Mouse (Mus musculus): Measurements from ENCODE around the gene Shc4. TPM values are rescaled to one million over a fixed set of nuclear protein-coding genes. Genes with fewer than 3 reads are reported as not detected.

Gene Shc4
- polyA plus RNA-seq, 1 experiment from 2014 or later = 1.5 TPM

DNA sequence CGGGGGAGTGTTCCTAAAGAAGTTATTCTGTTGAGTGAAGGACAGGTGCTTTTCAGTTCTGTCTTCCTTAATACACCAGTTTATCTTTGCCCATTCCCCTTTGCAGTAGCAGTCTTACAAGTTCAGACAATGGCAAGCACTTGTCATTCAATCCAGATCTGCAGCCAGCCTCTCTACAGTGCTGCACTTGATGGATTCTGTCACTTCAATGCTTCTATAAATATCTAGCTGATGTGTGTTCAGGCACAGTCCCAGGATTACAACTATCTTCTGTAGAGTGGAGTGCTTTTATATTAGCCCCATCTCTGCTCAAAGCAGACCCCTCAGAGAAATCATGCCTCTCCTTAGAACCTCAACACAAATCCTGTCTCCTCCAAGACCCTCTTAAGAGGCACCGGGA, 93.9 kb downstream of the Shc4 start:
- WGBS = 94% methylated on average over 2 of the region's 2 CpGs
- no peak overlapping the region for H3K9ac ChIP-seq
- no peaks in the 10 kb centered on the region for H3K36me3 ChIP-seq
- H3K27me3 ChIP-seq = no peaks in the 10 kb centered on the region
- no peak overlapping the region for H3K4me3 ChIP-seq
- H3K9me3 ChIP-seq = no peaks in the 10 kb centered on the region
- no peaks in the 10 kb centered on the region for H3K4me1 ChIP-seq
- no peak for ATAC-seq (ENCODE audit: insufficient number of reproducible peaks, insufficient read depth, low FRiP score, low TSS enrichment, low read depth)
- H3K27ac ChIP-seq = no peak overlapping the region
- H3K4me2 ChIP-seq = no peak overlapping the region

DNA sequence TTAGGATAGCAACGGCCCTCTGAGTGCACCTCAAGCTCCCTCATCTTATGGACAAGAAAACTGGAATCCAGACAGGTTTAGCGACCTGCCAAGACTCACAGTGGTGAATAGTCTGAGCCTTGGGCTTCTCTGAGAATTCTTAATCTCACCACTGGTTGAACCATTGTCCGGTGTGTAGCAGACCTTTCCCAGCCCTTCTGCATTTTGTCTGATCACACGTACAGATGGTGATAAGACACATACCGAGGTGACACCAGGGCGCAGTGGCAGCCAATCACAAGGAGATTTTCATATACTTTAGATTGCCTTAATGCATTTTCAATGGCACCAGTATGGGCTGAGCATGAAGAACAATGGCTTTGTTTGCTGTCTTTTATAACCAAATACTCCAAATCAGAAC, 95.5 kb downstream of the Shc4 start:
- H3K4me1 ChIP-seq = peaks cover 9% of the 10 kb centered on the region
- no peaks in the 10 kb centered on the region for H3K36me3 ChIP-seq
- H3K9ac ChIP-seq = no peak overlapping the region
- H3K9me3 ChIP-seq = no peaks in the 10 kb centered on the region
- no peak overlapping the region for H3K4me3 ChIP-seq
- ATAC-seq (ENCODE audit: insufficient number of reproducible peaks, insufficient read depth, low FRiP score, low TSS enrichment, low read depth) = no peak
- 81% methylated on average over 6 of the region's 6 CpGs for WGBS
- H3K27ac ChIP-seq = no peak overlapping the region
- H3K27me3 ChIP-seq = no peaks in the 10 kb centered on the region
- no peak overlapping the region for H3K4me2 ChIP-seq

DNA sequence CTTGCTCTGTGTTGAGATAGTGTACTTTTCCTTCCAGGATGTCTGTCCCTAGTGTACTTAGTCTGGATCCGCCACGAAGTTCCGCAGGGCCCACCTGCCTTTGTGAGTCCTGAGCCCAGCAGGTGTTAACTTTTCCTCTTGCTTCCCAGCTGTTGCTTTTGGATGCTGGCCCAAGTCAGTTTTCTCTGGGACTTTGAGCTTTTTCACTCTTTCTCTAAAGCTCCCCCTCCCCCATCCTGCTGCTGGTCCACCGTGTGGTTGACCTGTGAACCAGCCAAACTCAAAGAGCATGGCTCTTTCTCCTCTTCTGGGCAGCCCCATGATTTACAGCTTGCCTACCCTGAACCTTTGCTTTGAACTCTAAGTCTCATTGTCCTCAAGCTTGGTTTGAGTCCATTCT, 97.4 kb downstream of the Shc4 start:
- Histone ChIP-seq H3K4me3 (no peak overlapping the region), H3K27me3 (no peaks in the 10 kb centered on the region), H3K4me2 (no peak overlapping the region), H3K27ac (no peak overlapping the region), H3K9me3 (no peaks in the 10 kb centered on the region), H3K36me3 (no peaks in the 10 kb centered on the region), H3K4me1 (peaks cover 18% of the 10 kb centered on the region), H3K9ac (no peak overlapping the region)
- WGBS = 87% methylated on average over 4 of the region's 4 CpGs
- no peak for ATAC-seq (ENCODE audit: insufficient number of reproducible peaks, insufficient read depth, low FRiP score, low TSS enrichment, low read depth)

GRCm38 (mm10) chr2:125624837-125625351, 99.1 kb downstream of the Shc4 start, which contains the start of gene Cep152:
Gene Cep152 (minus strand): TSS chr2:125625113.
- Histone ChIP-seq H3K36me3 (peaks cover 7% of the 10 kb centered on the region; the same call in 1 of the 2 replicates), H3K4me1 (peaks cover 24% of the 10 kb centered on the region), H3K9me3 (no peaks in the 10 kb centered on the region), H3K27me3 (no peaks in the 10 kb centered on the region), H3K27ac (no peak within 1 kb of the TSS), H3K4me3 (peak within 1 kb of the TSS; percentile 82), H3K9ac (peak within 1 kb of the TSS; percentile 88), H3K4me2 (peak within 1 kb of the TSS; percentile 74)
- ATAC-seq (ENCODE audit: insufficient number of reproducible peaks, insufficient read depth, low FRiP score, low TSS enrichment, low read depth) = peak; percentile 95
- WGBS = under 1% methylated on average over 50 of the region's 50 CpGs

DNA sequence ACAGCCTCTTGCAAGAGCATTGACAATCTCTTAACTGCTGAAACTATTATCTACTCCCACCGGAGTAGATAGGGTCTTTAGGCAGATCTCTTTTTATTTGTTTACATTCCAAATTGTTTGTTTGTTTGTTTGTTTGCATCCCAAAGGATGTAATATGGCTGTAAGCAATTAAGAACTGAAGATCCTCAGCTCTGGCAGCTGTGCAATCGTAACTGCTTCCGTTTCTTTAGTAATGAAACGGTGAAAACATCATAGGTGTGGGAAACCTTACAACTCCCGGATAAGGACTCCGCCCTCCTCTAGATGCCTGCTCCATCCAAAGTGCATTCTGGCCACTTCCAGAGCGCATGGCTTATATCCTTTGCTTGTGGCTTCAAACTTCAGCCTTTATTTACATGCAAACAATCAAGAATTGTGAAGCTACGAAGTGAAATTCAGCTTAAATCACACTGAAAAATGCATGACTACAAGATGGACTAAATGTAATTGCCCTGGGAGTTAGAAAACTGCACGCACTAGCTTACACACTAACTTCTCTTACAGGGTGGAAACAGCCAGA, 99.7 kb downstream of the Shc4 start:
- no peak overlapping the region for H3K27ac ChIP-seq
- 9% methylated on average over 9 of the region's 9 CpGs for WGBS
- H3K27me3 ChIP-seq = no peaks in the 10 kb centered on the region
- ATAC-seq (ENCODE audit: insufficient number of reproducible peaks, insufficient read depth, low FRiP score, low TSS enrichment, low read depth) = no peak
- peaks cover 14% of the 10 kb centered on the region for H3K36me3 ChIP-seq
- H3K4me1 ChIP-seq = peaks cover 24% of the 10 kb centered on the region
- peak overlapping the region; percentile 88 for H3K9ac ChIP-seq
- H3K4me3 ChIP-seq = peak overlapping the region; percentile 82
- H3K4me2 ChIP-seq = peak overlapping the region; percentile 74
- H3K9me3 ChIP-seq = no peaks in the 10 kb centered on the region

- Histone ChIP-seq H3K27ac (no peak overlapping the region), H3K36me3 (peaks cover 21% of the 10 kb centered on the region), H3K4me1 (peaks cover 24% of the 10 kb centered on the region), H3K9me3 (no peaks in the 10 kb centered on the region), H3K27me3 (no peaks in the 10 kb centered on the region), H3K4me3 (no peak overlapping the region), H3K4me2 (peak overlapping the region; percentile 74), H3K9ac (no peak overlapping the region)
- 92% methylated on average over 15 of the region's 15 CpGs for WGBS
- ATAC-seq (ENCODE audit: insufficient number of reproducible peaks, insufficient read depth, low FRiP score, low TSS enrichment, low read depth) = no peak
These were observed 100.7 kb downstream of the Shc4 start for GRCm38 (mm10) chr2:125623211-125623610.

GRCm38 (mm10) chr2:125620213-125620907, 103.6 kb downstream of the Shc4 start:
- Histone ChIP-seq H3K36me3 (peaks cover 46% of the 10 kb centered on the region), H3K9me3 (no peaks in the 10 kb centered on the region), H3K27ac (peak overlapping the region; percentile 41; the same call in 1 of the 2 replicates), H3K4me2 (peak overlapping the region; percentile 16; the same call in 1 of the 2 replicates), H3K4me1 (peaks cover 24% of the 10 kb centered on the region), H3K4me3 (no peak overlapping the region), H3K9ac (no peak overlapping the region), H3K27me3 (no peaks in the 10 kb centered on the region)
- ATAC-seq (ENCODE audit: insufficient number of reproducible peaks, insufficient read depth, low FRiP score, low TSS enrichment, low read depth) = peak; percentile 56; the same call in 1 of the 2 replicates
- 39% methylated on average over 25 of the region's 25 CpGs for WGBS

DNA sequence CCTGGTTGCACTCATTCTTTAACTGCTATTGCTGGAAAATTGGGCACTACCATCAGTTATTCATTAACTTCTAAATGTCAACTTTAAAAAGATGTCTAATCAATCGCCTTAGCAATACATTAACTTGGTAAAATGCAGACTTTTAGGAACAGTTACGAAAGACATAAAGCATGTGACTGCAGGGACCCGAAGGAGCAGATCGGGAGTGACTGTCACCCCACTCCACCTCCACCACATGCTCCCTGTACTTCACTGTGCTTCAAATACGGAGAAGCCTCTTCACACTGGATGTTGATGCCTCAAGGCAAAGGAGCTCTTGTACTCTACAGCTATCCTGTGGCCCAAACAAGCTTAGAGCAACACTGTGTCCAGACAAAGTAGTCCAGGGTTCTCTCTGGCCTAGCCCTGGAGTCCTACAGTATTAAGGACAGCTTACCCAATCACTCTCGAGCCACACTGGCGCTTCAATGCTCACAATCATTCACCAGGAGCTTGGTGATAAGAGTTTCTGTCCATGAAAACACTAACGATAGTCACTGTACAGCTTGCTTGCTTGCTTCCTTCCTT, 108.0 kb downstream of the Shc4 start:
- H3K4me1 ChIP-seq = 0 out of 2 replicates have a peak, but pooled peaks cover 5% of the 10 kb centered on the region
- no peaks in the 10 kb centered on the region for H3K9me3 ChIP-seq
- H3K4me2 ChIP-seq = no peak overlapping the region
- no peak for ATAC-seq (ENCODE audit: insufficient number of reproducible peaks, insufficient read depth, low FRiP score, low TSS enrichment, low read depth)
- H3K9ac ChIP-seq = no peak overlapping the region
- WGBS = 86% methylated on average over 8 of the region's 8 CpGs
- peaks cover 80% of the 10 kb centered on the region for H3K36me3 ChIP-seq
- H3K27ac ChIP-seq = no peak overlapping the region
- no peak overlapping the region for H3K4me3 ChIP-seq
- no peaks in the 10 kb centered on the region for H3K27me3 ChIP-seq

- no peak overlapping the region for H3K9ac ChIP-seq
- H3K4me3 ChIP-seq = no peak overlapping the region
- H3K36me3 ChIP-seq = peaks cover 81% of the 10 kb centered on the region
- no peak for ATAC-seq (ENCODE audit: insufficient number of reproducible peaks, insufficient read depth, low FRiP score, low TSS enrichment, low read depth)
- 0 out of 2 replicates have a peak, but pooled peaks cover 3% of the 10 kb centered on the region for H3K4me1 ChIP-seq
- H3K27ac ChIP-seq = no peak overlapping the region
- 94% methylated on average over 7 of the region's 7 CpGs for WGBS
- H3K27me3 ChIP-seq = no peaks in the 10 kb centered on the region
- H3K4me2 ChIP-seq = no peak overlapping the region
- H3K9me3 ChIP-seq = no peaks in the 10 kb centered on the region
These were observed 108.5 kb downstream of the Shc4 start for GRCm38 (mm10) chr2:125615440-125615839.

GRCm38 (mm10) chr2:125606220-125606845, 117.6 kb downstream of the Shc4 start:
- Histone ChIP-seq H3K36me3 (peaks cover 58% of the 10 kb centered on the region), H3K27ac (no peak overlapping the region), H3K4me1 (0 out of 2 replicates have a peak, but pooled peaks cover 3% of the 10 kb centered on the region), H3K27me3 (no peaks in the 10 kb centered on the region), H3K9me3 (no peaks in the 10 kb centered on the region), H3K4me3 (no peak overlapping the region), H3K4me2 (no peak overlapping the region), H3K9ac (0 out of 2 replicates have a peak overlapping the region, but pooled peaks have one; percentile 1)
- 79% methylated on average over 17 of the region's 17 CpGs for WGBS
- no peak for ATAC-seq (ENCODE audit: insufficient number of reproducible peaks, insufficient read depth, low FRiP score, low TSS enrichment, low read depth)

DNA sequence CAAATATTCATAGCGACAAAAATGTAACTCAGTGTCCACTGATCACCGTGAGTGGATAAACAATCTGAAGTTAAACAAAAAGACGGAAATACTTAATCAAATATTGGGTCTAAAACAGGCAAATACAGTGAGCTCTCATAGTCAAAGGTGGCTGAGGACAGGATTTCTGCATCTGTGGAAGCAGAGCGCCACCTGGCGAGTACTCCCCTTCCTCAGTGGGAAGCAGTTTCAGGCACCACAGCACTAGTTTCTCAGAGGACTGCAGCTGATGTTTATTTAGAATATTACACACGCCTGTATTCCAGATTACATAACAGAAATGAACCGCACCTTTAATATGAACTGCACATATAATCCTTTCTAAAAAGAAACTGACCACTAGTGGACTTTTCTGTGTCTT, 119.3 kb downstream of the Shc4 start:
- Histone ChIP-seq H3K27me3 (no peaks in the 10 kb centered on the region), H3K27ac (no peak overlapping the region), H3K9me3 (no peaks in the 10 kb centered on the region), H3K9ac (no peak overlapping the region), H3K36me3 (peaks cover 65% of the 10 kb centered on the region), H3K4me2 (no peak overlapping the region), H3K4me1 (0 out of 2 replicates have a peak, but pooled peaks cover 3% of the 10 kb centered on the region), H3K4me3 (no peak overlapping the region)
- 71% methylated on average over 7 of the region's 7 CpGs for WGBS
- no peak for ATAC-seq (ENCODE audit: insufficient number of reproducible peaks, insufficient read depth, low FRiP score, low TSS enrichment, low read depth)

All from embryonic facial prominence, embryonic 13.5 days (tissue).